Mouse (Mus musculus) stomach, postnatal 0 days (tissue): ENCODE data around the gene Tnr.

Experiments used
- CTCF ChIP-seq: IDR thresholded peaks from 2 replicates; pipeline ENCODE4 v1.5.1; 2016; ENCODE audit warnings: antibody characterized with exemption, low read depth, mild to moderate bottlenecking, moderate library complexity
- EP300 ChIP-seq: optimal IDR thresholded peaks from 2 replicates; pipeline ENCODE3; 2016; ENCODE audit warnings: antibody characterized with exemption

- TF ChIP-seq CTCF = no peak
- TF ChIP-seq EP300 = no peak
Observed at GRCm38 (mm10) chr1:159538076-159538475, 14.5 kb downstream of the Tnr start.
